Mouse (Mus musculus) small intestine, adult 2 months (tissue): Measurements from ENCODE around the gene S100a11. TPM values are rescaled to one million over a fixed set of nuclear protein-coding genes. Genes with fewer than 3 reads are reported as not detected.

ENCODE experiments used
- H3K27ac ChIP-seq: fragments of 200-500 bp; 2 replicates; pipeline ENCODE4 v1.5.1; 2012; ENCODE audit warnings: low read depth, low read length, control low read depth, inconsistent platforms; ENCODE audit not compliant: insufficient read depth
- H3K27me3 ChIP-seq: fragments of 200-500 bp; 2 replicates; pipeline ENCODE4 v1.6.1; 2012; ENCODE audit warnings: mild to moderate bottlenecking, moderate library complexity, low read length, inconsistent platforms; ENCODE audit not compliant: control insufficient read depth, insufficient read depth
- H3K36me3 ChIP-seq: fragments of 200-500 bp; 2 replicates; pipeline ENCODE4 v1.6.1; 2012; ENCODE audit warnings: mild to moderate bottlenecking, low read length, control low read depth, inconsistent platforms; ENCODE audit not compliant: control insufficient read depth, insufficient read depth
- H3K4me1 ChIP-seq: fragments of 200-500 bp; 2 replicates; pipeline ENCODE4 v1.6.1; 2012; ENCODE audit warnings: low read length, inconsistent platforms, mixed read lengths; ENCODE audit not compliant: control insufficient read depth, insufficient read depth, insufficient read length
- H3K4me3 ChIP-seq: fragments of 200-500 bp; 2 replicates; pipeline ENCODE4 v1.5.1; 2012; ENCODE audit warnings: low read depth, mild to moderate bottlenecking, control low read depth, inconsistent platforms, low read length, moderate library complexity
- CTCF ChIP-seq: fragments of 200-500 bp; IDR thresholded peaks from 2 replicates; pipeline ENCODE4 v1.5.1; 2012; ENCODE audit warnings: low read depth, mild to moderate bottlenecking, control low read depth, inconsistent platforms, low read length, moderate library complexity, mixed read lengths; ENCODE audit not compliant: insufficient replicate concordance, insufficient read length; ENCODE audit errors: extremely low read depth
- POLR2A ChIP-seq: fragments of 200-500 bp; IDR thresholded peaks from 2 replicates; pipeline ENCODE4 v1.6.1; 2012; ENCODE audit warnings: low read depth, mild to moderate bottlenecking, control low read depth, inconsistent platforms, low read length, moderate library complexity
- WGBS: fragments of 180-500 bp; shearing (Covaris S2); methylation state at CpG from one replicate; pipeline ENCODE4 v1.1.7; 2018; 5-methylcytosine and 5-hydroxymethylcytosine counted together
- polyA plus RNA-seq: library from polyadenylated mRNA; depleted of rRNA; stranded (reverse); fragments of >200 nt; gene quantifications from 2 replicates; pipeline ENCODE4 v1.2.3, GENCODE M21; 2012

S100a11 gene
- polyA plus RNA-seq, 1 experiment = 81.5 TPM

DNA sequence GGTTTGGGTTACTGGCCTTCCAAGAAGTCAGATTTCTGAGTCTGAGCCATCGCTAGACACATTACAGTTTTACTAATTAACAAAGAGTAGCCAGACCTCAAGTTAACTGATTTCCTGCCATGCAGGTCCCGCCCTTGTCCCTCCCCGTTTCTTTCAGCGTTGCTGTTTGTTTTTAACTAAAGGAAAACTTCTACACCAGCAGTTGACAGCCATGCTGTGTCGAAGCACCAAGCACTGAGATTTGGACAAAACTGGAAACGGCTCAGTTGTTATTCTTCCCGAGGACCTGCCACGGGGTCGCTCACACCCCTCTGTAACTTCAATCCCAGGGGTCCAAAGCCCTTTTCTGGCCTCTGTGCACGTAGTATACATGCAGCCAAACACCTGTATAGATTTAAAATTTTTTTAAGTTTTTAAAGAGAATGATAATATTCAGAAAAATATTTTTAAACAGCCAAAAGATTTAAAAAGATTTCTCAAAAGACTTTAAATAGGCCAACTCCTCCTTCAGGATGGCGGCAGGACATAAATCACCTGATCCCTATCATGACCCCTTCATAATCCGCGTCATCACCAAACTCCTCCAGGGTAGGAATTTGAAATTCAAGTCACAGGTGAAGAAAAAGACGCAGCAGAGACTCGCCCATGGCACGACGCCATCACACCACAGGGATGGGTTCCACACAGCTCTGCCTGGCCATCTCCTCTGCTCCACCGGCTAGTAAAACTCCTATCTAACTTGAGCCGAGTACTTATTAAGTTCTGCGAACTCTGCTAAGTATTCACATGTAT is 27.7 kb downstream of the S100a11 start:
- H3K36me3 ChIP-seq = no peaks in the 10 kb centered on the region
- TF ChIP-seq CTCF = no peak
- no peak for TF ChIP-seq POLR2A
- 64% methylated on average over 20 of the region's 20 CpGs for WGBS
- H3K4me1 ChIP-seq = peaks cover 13% of the 10 kb centered on the region; the same call in 1 of the 2 replicates
- H3K27me3 ChIP-seq = no peaks in the 10 kb centered on the region
- H3K27ac ChIP-seq = peak overlapping the region; percentile 11; the same call in 1 of the 2 replicates
- H3K4me3 ChIP-seq = no peak overlapping the region

DNA sequence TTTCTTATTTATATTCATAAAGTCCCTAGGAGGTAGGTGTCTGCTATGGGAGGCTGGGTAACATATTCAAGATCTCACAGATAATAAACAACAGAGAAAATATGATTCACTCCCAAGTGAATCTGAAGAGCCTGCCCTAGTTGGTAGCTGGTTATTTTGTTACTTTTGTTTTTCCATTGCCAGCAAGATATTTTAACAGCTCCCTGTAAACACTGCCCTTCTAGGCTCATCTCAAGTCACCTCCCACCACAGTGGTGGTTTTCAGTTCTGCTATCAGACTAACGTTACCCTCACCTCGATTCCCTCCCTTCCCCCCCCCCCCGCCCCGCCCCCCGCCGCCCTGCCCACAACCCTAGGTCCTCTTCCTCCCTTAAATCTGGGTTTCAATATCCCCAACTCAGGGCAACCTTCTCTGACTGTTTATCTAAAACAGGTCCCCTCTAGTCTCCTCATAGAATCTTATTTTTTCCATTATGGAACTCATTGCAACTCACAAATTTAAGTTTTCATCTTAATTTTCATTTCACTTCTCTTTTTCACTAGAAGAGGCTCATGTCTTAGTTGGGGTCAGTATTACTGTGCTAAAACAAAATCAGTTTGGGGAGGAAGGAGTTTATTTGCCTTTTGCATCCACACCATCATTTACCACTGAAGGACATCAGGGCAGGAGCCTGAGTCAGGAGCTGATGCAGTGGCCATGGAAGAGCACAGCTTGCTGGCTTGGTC is 28.4 kb downstream of the S100a11 start:
- 61% methylated on average over 6 of the region's 6 CpGs for WGBS
- H3K36me3 ChIP-seq = no peaks in the 10 kb centered on the region
- no peak for TF ChIP-seq CTCF
- TF ChIP-seq POLR2A = no peak
- H3K4me3 ChIP-seq = no peak overlapping the region
- H3K27ac ChIP-seq = peak overlapping the region; percentile 16; the same call in 1 of the 2 replicates
- peaks cover 14% of the 10 kb centered on the region; the same call in 1 of the 2 replicates for H3K4me1 ChIP-seq
- no peaks in the 10 kb centered on the region for H3K27me3 ChIP-seq

DNA sequence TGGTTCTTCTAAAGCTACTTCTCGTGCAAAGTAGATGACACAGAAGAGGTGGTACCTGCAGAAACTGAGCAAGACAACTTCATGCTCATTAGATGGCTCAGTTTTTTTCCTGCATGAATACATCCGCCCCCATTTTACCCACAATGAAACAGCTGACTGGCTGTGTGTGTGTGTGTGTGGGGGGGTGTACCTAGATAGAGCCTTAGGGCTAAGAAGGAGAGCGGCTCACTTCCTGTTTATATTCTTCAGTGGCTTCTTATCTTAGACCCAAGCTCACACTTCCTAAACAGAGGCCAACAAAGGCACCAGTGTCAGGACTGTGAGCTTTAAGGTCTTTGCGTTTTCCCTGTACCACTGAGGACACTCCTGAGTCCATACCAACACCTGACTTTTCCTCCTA is 29.7 kb downstream of the S100a11 start:
- Histone ChIP-seq H3K4me1 (peaks cover 17% of the 10 kb centered on the region), H3K4me3 (no peak overlapping the region), H3K36me3 (no peaks in the 10 kb centered on the region), H3K27ac (peak overlapping the region; percentile 63), H3K27me3 (no peaks in the 10 kb centered on the region)
- TF ChIP-seq CTCF (no peak), POLR2A (no peak)
- 66% methylated on average over 4 of the region's 4 CpGs for WGBS

DNA sequence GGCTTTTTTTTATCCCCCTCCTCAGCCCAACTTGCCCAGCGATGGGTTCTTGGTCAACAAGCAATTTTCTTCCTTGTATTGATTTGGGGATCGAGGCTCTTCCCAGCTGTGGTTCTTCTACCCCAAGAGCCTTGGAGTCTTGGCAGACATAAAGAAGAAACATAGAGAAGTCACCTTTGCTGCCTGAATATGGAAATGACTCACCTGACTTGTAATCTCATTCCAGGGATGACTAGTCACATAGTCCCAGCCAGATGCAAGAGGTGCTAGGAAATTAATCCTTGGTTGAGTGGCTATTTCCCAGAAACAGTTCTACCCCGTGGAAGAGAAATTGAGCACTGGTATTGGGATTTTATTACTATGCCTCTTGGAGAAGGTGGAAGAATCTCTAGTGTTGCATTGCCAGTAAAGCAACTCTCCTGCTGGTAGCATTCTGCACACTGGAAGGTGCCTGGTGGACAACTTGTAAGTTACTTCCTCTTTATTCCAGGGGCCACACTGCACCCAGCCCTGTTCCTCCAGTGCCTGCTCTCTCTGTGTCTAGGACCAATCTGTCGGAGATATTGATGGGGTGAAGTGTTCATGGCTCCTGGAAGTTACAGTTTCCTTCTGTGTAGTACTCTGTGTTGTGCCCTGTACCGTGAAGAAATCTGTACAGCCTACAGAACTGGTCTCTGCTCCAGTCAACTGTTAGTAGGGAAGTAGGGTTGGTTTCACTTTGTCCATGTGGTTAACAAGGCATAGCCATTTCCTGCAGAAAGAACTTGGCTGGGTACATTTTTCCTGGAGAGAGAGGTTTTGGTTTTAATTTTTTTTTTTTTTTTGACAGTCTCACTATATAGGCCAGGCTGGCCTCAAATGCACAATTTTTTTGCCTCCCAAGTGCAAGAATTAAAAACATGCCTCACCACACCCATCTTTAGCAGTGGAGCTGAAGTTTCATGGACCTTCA is 31.9 kb downstream of the S100a11 start:
- Histone ChIP-seq H3K4me1 (peaks cover 20% of the 10 kb centered on the region), H3K36me3 (no peaks in the 10 kb centered on the region), H3K27me3 (no peaks in the 10 kb centered on the region), H3K27ac (peak overlapping the region; percentile 34), H3K4me3 (no peak overlapping the region)
- 57% methylated on average over 5 of the region's 5 CpGs for WGBS
- TF ChIP-seq CTCF (no peak), POLR2A (no peak)

DNA sequence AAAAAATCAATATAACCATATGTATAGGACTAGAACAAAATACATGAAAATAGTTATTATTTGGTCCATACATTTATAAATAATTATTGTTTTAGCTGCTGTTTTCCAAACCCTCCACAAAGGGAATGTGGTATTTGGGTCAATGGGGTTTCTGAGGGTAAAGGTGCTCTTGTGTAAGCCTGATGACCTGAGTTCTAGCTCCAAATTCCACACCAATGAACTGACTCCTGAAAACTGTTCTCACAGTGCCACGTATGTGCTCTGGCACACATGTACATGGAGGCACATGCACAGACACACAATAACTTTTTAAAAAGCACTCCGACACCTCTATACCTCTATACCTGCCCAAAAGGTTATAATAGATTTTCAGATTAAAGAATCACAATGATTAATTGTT is 33.0 kb downstream of the S100a11 start:
- no peak for TF ChIP-seq CTCF
- TF ChIP-seq POLR2A = no peak
- WGBS = 89% methylated on average over 2 of the region's 2 CpGs

DNA sequence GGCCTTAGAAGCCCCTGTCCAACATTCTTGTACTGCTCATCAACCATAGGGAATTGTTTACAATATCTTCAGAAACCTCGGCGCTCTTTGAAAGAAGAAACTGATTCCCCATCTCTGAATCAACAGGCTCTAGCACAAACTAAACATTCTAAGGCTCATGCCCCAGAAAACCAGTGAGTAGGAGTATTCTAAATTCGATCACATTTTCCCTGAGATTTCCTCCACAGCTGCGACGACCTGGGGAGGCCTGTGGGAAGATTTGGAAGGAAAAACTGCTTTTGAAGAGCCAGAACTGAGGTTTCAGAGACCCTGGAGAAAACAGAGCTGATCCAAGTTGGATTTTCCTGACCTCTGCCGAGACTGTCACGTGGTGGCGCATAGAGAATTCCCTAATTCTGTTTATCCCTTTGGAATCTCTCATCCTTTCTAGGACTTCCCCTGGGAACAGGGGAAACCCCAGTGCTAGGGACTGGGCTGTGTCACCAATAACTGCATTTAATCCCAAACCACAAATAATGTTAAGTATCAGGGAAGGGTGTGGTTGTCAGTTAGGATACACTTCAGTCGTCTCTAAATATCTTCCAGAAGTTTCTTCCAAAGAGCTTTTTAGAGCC is 33.6 kb downstream of the S100a11 start:
- no peak overlapping the region; the same call in 1 of the 2 replicates for H3K27ac ChIP-seq
- peaks cover 29% of the 10 kb centered on the region for H3K4me1 ChIP-seq
- WGBS = 65% methylated on average over 9 of the region's 9 CpGs
- H3K4me3 ChIP-seq = no peak overlapping the region
- H3K36me3 ChIP-seq = peaks cover 9% of the 10 kb centered on the region; the same call in 1 of the 2 replicates
- no peak for TF ChIP-seq POLR2A
- TF ChIP-seq CTCF = no peak
- H3K27me3 ChIP-seq = no peaks in the 10 kb centered on the region

More for the DNA sequence above, 33.0 kb downstream of the S100a11 start:
- H3K4me1 ChIP-seq = peaks cover 26% of the 10 kb centered on the region
- H3K4me3 ChIP-seq = no peak overlapping the region
- H3K27me3 ChIP-seq = no peaks in the 10 kb centered on the region
- H3K27ac ChIP-seq = no peak overlapping the region
- peaks cover 5% of the 10 kb centered on the region; the same call in 1 of the 2 replicates for H3K36me3 ChIP-seq
